Mouse (Mus musculus) hindbrain, postnatal 0 days (tissue): ENCODE results near the gene Uprt. TPM values are rescaled to one million over a fixed set of nuclear protein-coding genes. Genes with fewer than 3 reads are reported as not detected.

Experiments used
- ATAC-seq: fragments of 200-750 bp; cut with Nextera tagmentation; 2 replicates; pipeline ENCODE4 v1.8.0; 2017; ENCODE audit warnings: mild to moderate bottlenecking, moderate TSS enrichment, moderate library complexity
- DNase-seq: peaks from one replicate; pipeline ENCODE4 v3.0.0-alpha.2; 2015; ENCODE audit warnings: low spot score
- H3K27ac ChIP-seq: fragments of 300-500 bp; sonication (generic); 2 replicates; pipeline ENCODE4 v1.5.1; 2014; ENCODE audit warnings: mild to moderate bottlenecking
- H3K27me3 ChIP-seq: fragments of 300-500 bp; sonication (generic); 2 replicates; pipeline ENCODE4 v1.6.1; 2014; ENCODE audit warnings: low read length, mixed read lengths; ENCODE audit not compliant: insufficient read depth
- H3K36me3 ChIP-seq: fragments of 300-500 bp; sonication (generic); 2 replicates; pipeline ENCODE4 v1.6.1; 2014; ENCODE audit warnings: low read length, mixed read lengths; ENCODE audit not compliant: insufficient read depth
- H3K4me1 ChIP-seq: fragments of 300-500 bp; sonication (generic); 2 replicates; pipeline ENCODE4 v1.6.1; 2014; ENCODE audit warnings: antibody characterized with exemption, low read length, mixed read lengths; ENCODE audit not compliant: insufficient read depth
- H3K4me2 ChIP-seq: fragments of 300-500 bp; sonication (generic); 2 replicates; pipeline ENCODE4 v1.6.1; 2014; ENCODE audit warnings: low read depth, mild to moderate bottlenecking, low read length, moderate library complexity, mixed read lengths
- H3K4me3 ChIP-seq: fragments of 300-500 bp; sonication (generic); 2 replicates; pipeline ENCODE4 v1.5.1; 2014; ENCODE audit warnings: low read length
- H3K9ac ChIP-seq: fragments of 300-500 bp; sonication (generic); replicated peaks from 2 replicates; pipeline ENCODE4 v1.6.1; 2014; ENCODE audit warnings: mild to moderate bottlenecking, low read length, moderate library complexity, mixed read lengths
- H3K9me3 ChIP-seq: fragments of 300-500 bp; sonication (generic); 2 replicates; pipeline ENCODE4 v1.6.1; 2016; ENCODE audit warnings: low read length, mixed read lengths
- CTCF ChIP-seq: IDR thresholded peaks from 2 replicates; pipeline ENCODE4 v1.5.1; 2016; ENCODE audit warnings: antibody characterized with exemption, control low read depth, low read depth
- WGBS: fragments of 180-500 bp; shearing (Covaris S2); extraction: QIAGEN DNeasy Blood & Tissue Kit; methylation state at CpG from one replicate; pipeline ENCODE4 v1.1.7; 2014; 5-methylcytosine and 5-hydroxymethylcytosine counted together
- polyA plus RNA-seq: library from polyadenylated mRNA; unstranded; fragments of >200 nt; fragmentation: Nextera tagmentation; extraction: Ambion mirVana; gene quantifications from 2 replicates; pipeline ENCODE4 v1.2.1, GENCODE M21; 2015
- total RNA-seq: library from RNA; depleted of rRNA; stranded (reverse); fragments of >200 nt; gene quantifications from 2 replicates; pipeline ENCODE4 v1.2.3, GENCODE M21; 2014; rRNA removed

Uprt gene
- total RNA-seq (8.2 and 9.5 TPM in 2 replicates), polyA plus RNA-seq (0.66 and 1.2 TPM in 2 replicates)

DNA sequence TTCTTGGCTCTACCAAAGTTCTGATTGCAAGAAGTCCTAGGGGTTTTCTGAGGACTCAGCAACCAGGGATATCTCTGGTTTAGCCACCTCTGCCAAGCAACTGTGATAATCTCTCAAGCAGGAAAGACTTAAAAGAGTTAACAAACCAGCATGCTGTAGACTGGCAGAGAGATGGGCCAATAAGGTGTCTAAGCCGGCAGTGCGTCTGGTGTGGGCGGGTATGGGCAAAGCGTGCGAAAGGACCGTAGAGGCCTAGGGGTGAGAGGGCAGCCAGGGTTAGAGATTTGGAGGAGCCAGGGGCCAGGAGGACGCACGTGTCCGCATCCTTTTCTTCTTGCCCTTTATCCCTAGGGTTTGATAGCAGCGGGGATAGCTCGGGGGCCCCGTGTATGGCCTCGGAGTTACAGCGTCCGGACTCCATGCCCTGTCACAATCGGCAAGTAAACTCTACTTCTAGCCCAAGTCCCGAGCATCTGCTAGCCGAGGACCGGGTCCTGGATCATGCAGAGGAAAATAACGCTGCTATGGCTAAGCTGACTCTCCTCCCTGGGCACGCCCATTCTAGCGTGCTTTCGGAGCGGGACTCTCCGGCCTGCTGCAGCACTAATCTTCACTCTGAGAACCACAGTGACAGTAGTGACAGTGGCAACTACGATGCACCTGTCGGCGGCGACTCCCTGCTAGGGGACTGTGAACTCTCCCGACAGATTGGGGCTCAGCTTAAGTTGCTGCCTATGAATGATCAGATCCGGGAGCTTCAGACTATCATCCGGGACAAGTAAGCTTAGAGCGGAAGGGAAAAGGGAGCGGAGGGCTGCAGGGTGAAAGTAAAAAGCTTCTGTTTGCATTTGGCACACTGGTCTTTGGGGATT, at the start of gene Uprt:
TSS of gene Uprt (plus strand) at position 247 of the 872 bp plus-strand sequence.
- H3K4me2 ChIP-seq = peak within 1 kb of the TSS; percentile 51
- H3K27me3 ChIP-seq = no peaks in the 10 kb centered on the region; the same call in 1 of the 2 replicates
- no peaks in the 10 kb centered on the region for H3K4me1 ChIP-seq
- no peaks in the 10 kb centered on the region for H3K9me3 ChIP-seq
- H3K36me3 ChIP-seq = no peaks in the 10 kb centered on the region
- ATAC-seq (peak; percentile 97), DNase-seq (peak; percentile 85)
- no peak for TF ChIP-seq CTCF
- peak within 1 kb of the TSS; percentile 54 for H3K4me3 ChIP-seq
- peak within 1 kb of the TSS; percentile 50 for H3K9ac ChIP-seq
- WGBS = 33% methylated on average over 34 of the region's 34 CpGs
- peak within 1 kb of the TSS; percentile 76 for H3K27ac ChIP-seq

DNA sequence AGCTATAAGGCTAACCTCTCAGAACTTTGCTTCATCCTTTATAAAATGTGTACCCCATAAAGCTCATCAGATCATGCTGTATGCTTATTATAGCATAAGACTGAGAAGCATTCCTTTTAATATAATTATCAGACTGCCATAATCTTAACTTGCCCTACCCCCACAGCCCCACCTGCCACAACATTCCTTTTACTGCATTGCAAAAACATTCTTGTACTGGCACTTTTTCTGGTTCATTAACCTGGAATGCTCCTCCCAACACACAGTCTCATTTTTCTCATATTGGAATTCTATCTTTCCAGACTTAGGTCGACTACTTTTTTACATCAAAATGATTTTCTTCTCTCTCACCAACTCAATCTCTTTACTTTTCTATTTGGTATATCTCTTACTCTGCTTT, 49.2 kb upstream of the Uprt start:
- 38% methylated on average over 1 of the region's 1 CpGs for WGBS
- H3K9ac ChIP-seq = no peak overlapping the region
- H3K4me3 ChIP-seq = no peak overlapping the region
- H3K4me1 ChIP-seq = no peaks in the 10 kb centered on the region
- TF ChIP-seq CTCF = no peak
- DNase-seq (no peak), ATAC-seq (no peak)
- H3K36me3 ChIP-seq = no peaks in the 10 kb centered on the region
- no peaks in the 10 kb centered on the region for H3K27me3 ChIP-seq
- H3K27ac ChIP-seq = no peak overlapping the region
- no peak overlapping the region for H3K4me2 ChIP-seq
- H3K9me3 ChIP-seq = no peaks in the 10 kb centered on the region

DNA sequence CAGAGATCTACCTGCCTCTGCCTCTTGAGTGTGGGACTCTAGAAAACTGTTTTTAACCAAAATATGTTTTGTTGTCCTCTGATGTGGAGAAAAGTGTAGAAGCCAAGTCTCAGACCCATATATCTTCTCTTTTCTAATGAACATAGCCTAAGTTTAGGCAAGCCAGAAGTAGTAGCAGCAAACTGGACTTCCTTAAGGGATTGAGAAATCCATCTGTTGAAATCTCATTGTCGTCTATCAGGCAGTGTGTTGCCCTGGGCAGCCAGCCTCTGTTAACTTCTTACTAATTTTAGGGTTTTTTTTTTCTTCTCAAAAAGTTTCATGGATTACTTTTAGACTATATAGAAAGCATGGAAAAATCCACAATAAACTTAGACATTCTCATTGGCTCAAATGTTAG, 30.2 kb upstream of the Uprt start:
- Histone ChIP-seq H3K27me3 (no peaks in the 10 kb centered on the region), H3K4me2 (no peak overlapping the region), H3K36me3 (no peaks in the 10 kb centered on the region), H3K4me1 (no peaks in the 10 kb centered on the region), H3K27ac (no peak overlapping the region), H3K4me3 (no peak overlapping the region), H3K9ac (no peak overlapping the region), H3K9me3 (no peaks in the 10 kb centered on the region)
- DNase-seq (no peak), ATAC-seq (no peak)
- 71% methylated on average over 1 of the region's 1 CpGs for WGBS
- no peak for TF ChIP-seq CTCF

DNA sequence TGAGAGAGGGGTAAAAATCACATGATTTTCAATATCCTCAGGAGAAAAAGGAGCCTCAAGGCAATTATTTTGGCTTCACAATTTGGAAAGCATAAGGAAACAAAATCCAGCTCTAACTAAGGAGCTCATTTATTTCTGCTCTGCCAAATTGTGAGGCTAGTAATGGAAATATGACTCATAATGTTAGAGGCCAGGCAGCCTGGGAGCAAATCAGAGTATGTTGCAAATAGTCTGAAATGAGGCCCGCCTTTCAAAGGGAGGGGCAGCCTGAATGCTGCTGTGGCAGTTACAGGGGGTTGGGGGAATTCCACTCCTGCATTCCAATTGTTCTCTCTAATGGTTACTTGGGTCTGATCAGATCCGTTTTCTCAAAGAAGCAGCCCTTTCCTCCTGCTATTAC, 20.9 kb upstream of the Uprt start:
- no peak overlapping the region for H3K4me2 ChIP-seq
- H3K9ac ChIP-seq = no peak overlapping the region
- no peak for TF ChIP-seq CTCF
- no peaks in the 10 kb centered on the region for H3K27me3 ChIP-seq
- ATAC-seq (no peak), DNase-seq (no peak)
- H3K36me3 ChIP-seq = no peaks in the 10 kb centered on the region
- H3K4me3 ChIP-seq = no peak overlapping the region
- WGBS = 35% methylated on average over 2 of the region's 2 CpGs
- no peak overlapping the region for H3K27ac ChIP-seq
- no peaks in the 10 kb centered on the region for H3K9me3 ChIP-seq
- H3K4me1 ChIP-seq = no peaks in the 10 kb centered on the region

DNA sequence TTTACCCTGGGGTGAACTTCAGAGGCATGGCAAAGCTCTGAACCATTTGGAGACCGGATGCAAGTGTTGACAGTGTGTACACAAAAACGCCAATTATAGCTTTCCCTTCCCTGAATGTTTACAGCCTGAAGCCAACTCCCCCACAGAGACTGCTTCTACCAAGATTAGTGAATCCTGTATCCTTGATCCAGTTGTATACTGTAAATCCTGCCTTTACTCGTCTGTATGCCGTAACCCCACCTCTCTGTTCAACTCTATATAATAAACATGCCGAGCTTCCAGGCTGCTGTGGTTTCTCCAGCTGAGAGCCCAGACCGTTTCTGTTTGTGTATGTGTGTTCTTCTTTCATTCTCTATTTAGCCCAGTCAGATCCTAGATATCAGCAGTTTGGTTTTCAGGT, 18.2 kb upstream of the Uprt start:
- no peak overlapping the region for H3K4me3 ChIP-seq
- H3K36me3 ChIP-seq = no peaks in the 10 kb centered on the region
- no peak for DNase-seq
- H3K27ac ChIP-seq = no peak overlapping the region
- H3K27me3 ChIP-seq = no peaks in the 10 kb centered on the region
- 79% methylated on average over 6 of the region's 6 CpGs for WGBS
- no peaks in the 10 kb centered on the region for H3K4me1 ChIP-seq
- no peak for TF ChIP-seq CTCF
- H3K4me2 ChIP-seq = no peak overlapping the region
- no peaks in the 10 kb centered on the region for H3K9me3 ChIP-seq
- no peak overlapping the region for H3K9ac ChIP-seq
- no peak for ATAC-seq

DNA sequence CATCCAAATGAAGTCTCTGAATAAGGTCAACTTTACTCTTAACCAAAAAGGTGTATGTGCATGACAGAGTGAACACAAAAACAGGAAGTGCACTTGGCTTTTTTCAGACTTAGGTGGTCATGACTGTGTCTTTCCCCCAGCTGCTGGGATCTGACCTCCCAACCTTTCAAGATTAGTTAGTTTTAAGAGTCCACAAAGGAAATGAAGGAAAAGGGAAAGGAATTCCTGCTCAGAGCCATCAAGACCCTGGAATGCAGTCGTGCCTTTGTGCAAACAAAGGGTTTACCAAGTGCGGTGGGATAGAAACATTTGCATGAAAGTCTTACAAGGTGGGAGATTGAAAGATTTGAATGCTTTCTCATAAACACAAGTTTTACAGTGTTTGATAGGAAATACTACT, 4.6 kb upstream of the Uprt start:
- Histone ChIP-seq H3K4me2 (no peak overlapping the region), H3K9ac (no peak overlapping the region), H3K27me3 (no peaks in the 10 kb centered on the region), H3K4me1 (no peaks in the 10 kb centered on the region), H3K4me3 (no peak overlapping the region), H3K27ac (no peak overlapping the region), H3K36me3 (no peaks in the 10 kb centered on the region), H3K9me3 (no peaks in the 10 kb centered on the region)
- WGBS = 29% methylated on average over 2 of the region's 2 CpGs
- DNase-seq = no peak
- ATAC-seq = no peak
- TF ChIP-seq CTCF = no peak

DNA sequence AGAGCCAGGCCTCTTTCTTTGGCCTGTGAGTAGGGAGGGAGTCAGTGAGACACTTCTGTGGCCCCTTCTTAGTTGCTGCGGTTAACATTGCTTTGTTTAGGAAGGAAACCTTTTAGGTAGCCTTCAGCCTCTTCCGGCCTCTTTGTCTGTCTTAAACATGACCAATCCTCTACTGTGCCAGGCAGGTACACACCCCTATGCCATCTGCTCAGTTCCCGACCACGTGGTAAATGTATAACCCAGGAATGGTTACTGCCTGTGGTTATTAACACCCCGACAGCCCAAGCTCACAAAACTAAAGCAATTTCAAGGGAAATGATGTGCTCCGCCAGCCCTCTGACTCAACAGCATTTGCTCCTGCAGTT, 808 bp downstream of the Uprt start:
- no peaks in the 10 kb centered on the region for H3K9me3 ChIP-seq
- 31% methylated on average over 6 of the region's 6 CpGs for WGBS
- H3K36me3 ChIP-seq = no peaks in the 10 kb centered on the region
- peak overlapping the region; percentile 76 for H3K27ac ChIP-seq
- peak; percentile 25 for DNase-seq
- H3K27me3 ChIP-seq = no peaks in the 10 kb centered on the region; the same call in 1 of the 2 replicates
- peak overlapping the region; percentile 50 for H3K9ac ChIP-seq
- H3K4me1 ChIP-seq = no peaks in the 10 kb centered on the region
- TF ChIP-seq CTCF = no peak
- peak overlapping the region; percentile 51 for H3K4me2 ChIP-seq
- H3K4me3 ChIP-seq = peak overlapping the region; percentile 54
- peak; percentile 85 for ATAC-seq
